ENCODE assay signal across 22 mouse cellular contexts in the genomic region with DNA sequence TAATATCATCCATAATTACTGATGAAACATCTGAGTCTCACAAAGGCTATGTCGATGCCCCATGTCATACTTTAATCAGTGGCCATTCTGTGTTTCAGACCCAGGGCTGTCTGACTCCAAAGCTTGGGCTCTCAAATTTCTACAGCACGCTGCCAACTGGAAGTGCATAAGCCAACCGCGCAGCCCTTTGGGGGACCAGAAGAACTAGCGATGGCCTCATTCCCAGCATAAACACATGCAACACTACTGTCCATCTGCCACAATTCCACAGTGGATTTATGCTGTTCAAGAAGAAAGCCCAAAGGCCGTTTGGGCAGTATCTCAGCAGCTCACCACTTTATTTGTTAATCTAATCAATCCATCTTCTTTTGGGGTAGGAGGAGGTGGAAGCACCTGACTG.
DNase-seq lines count a peak whose midpoint lies in the region; ATAC-seq and TF ChIP-seq lines count a peak whose summit lies in the region.
"Had no signal": no experiment of that assay in that cellular context is flagged by ENCODE, and none has a peak within 500 bp of the region (broad histone marks: within the 10 kb centered on the region; RNA-seq: fewer than 3 reads in every experiment).

No protein-coding gene starts in this region.

- TF ChIP-seq CTCF in gastrocnemius, adult 2 months (IDR thresholded peaks at IDR 0.05) = no peak
- TF ChIP-seq CTCF in lung, adult 2 months (IDR thresholded peaks at IDR 0.05; ENCODE audit: insufficient read depth, low read length) = no peak

- H3K4me3 ChIP-seq in gastrocnemius, adult 2 months = no peak overlapping the region
- H3K4me3 ChIP-seq in lung, adult 2 months (replicated peaks; ENCODE audit: extremely low read depth, low read depth, low read length) = no peak overlapping the region
- H3K4me3 ChIP-seq: embryonic facial prominence, embryonic 12.5 days; forebrain, embryonic 15.5 days; heart, embryonic 12.5 days; hindbrain, embryonic 15.5 days; limb, embryonic 10.5 days; midbrain, embryonic 15.5 days had no signal

- H3K4me1 ChIP-seq in lung, adult 2 months (ENCODE audit: control insufficient read depth, insufficient read depth, low read length) = no peaks in the 10 kb centered on the region
- H3K4me1 ChIP-seq: embryonic facial prominence, embryonic 12.5 days; heart, embryonic 12.5 days; limb, embryonic 10.5 days had no signal

- intact Hi-C loops in gastrocnemius, adult 2 months (cut with DNase I) = no loop called here
- intact Hi-C loops in left cerebral cortex, postnatal 4 days (cut with DNase I) = no loop called here
- intact Hi-C loops in left cerebral cortex, postnatal 36 days (cut with DNase I) = no loop called here

- DNase-seq in gastrocnemius, adult 2 months = peak; percentile 17
- DNase-seq in gastrocnemius, adult 18-20 months (ENCODE audit: low spot score) = no peak
- peak; percentile 75 for DNase-seq in left cerebral cortex, postnatal 4 days
- no peak for DNase-seq in left cerebral cortex, postnatal 36 days (ENCODE audit: low spot score in 2 of 2)
- peak; percentile 69 for DNase-seq in cerebellum, adult 8-10 months
- no peak for DNase-seq in lung, adult 2 months
- DNase-seq: adrenal gland, postnatal 25 days; kidney, postnatal 36 days; liver, postnatal 0 days; lung, postnatal 14 days; right cerebral cortex, postnatal 25 days had no signal

- TF ChIP-seq POLR2A in lung, adult 2 months (IDR thresholded peaks at IDR 0.05; ENCODE audit: borderline replicate concordance, extremely low read depth, low read depth, low read length) = no peak

- WGBS in lung, adult 2 months = 73% methylated on average over 6 of the region's 6 CpGs

- no peak overlapping the region for H3K27ac ChIP-seq in gastrocnemius, adult 2 months
- H3K27ac ChIP-seq: embryonic facial prominence, embryonic 12.5 days; forebrain, embryonic 15.5 days; hindbrain, embryonic 15.5 days; limb, embryonic 10.5 days; midbrain, embryonic 15.5 days; stomach, postnatal 0 days had no signal

- no peak for ATAC-seq in erythroblast, adult 5-6 weeks (replicated peaks; ENCODE audit: low FRiP score, poor library complexity, severe bottlenecking)
- ATAC-seq: CD4-positive, CD25-positive, alpha-beta regulatory T cell, adult 4 months; forebrain, embryonic 15.5 days; intestine, embryonic 16.5 days; liver, postnatal 0 days; midbrain, embryonic 15.5 days; Patski had no signal

Comparison
In these comparisons a context has a peak if more than half of its experiments do, and no peak if none do; other contexts are left out.
1. DNase-seq: peak in gastrocnemius, adult 2 months (single experiment), left cerebral cortex, postnatal 4 days (single experiment) and cerebellum, adult 8-10 months (single experiment); none in gastrocnemius, adult 18-20 months (single experiment), left cerebral cortex, postnatal 36 days (0 of 2) and lung, adult 2 months (single experiment).